Mouse (Mus musculus): ENCODE data around the gene Adamts9. TPM values are rescaled to one million over a fixed set of nuclear protein-coding genes. Genes with fewer than 3 reads are reported as not detected.

Gene Adamts9
- total RNA-seq, 2 experiments from 2014 or later = 11.7 to 19.0 TPM

GRCm38 (mm10) chr6:92872766-92873165 lies 70.5 kb downstream of the Adamts9 start:
- intact Hi-C loops (cut with DNase I; ENCODE audit: low total_unique reads) = no loop called here

GRCm38 (mm10) chr6:92871813-92872212 lies 71.5 kb downstream of the Adamts9 start:
- DNase-seq = no peak
- intact Hi-C loops (cut with DNase I; ENCODE audit: low total_unique reads) = no loop called here

More at GRCm38 (mm10) chr6:92872766-92873165, 70.5 kb downstream of the Adamts9 start:
- no peak for DNase-seq

GRCm38 (mm10) chr6:92869582-92870219 lies 73.6 kb downstream of the Adamts9 start:
- intact Hi-C loops (cut with DNase I; ENCODE audit: low total_unique reads) = no loop called here
- DNase-seq = peak; percentile 32

- peak; percentile 54 for DNase-seq
- intact Hi-C loops (cut with DNase I; ENCODE audit: low total_unique reads) = no loop called here
Measured at GRCm38 (mm10) chr6:92869089-92869581, 74.2 kb downstream of the Adamts9 start, which contains the start of gene Gm15737. Gene Gm15737, plus strand, starts transcription at chr6:92869357.

GRCm38 (mm10) chr6:92862599-92862998 lies 80.7 kb downstream of the Adamts9 start:
- no peak for DNase-seq
- intact Hi-C loops (cut with DNase I; ENCODE audit: low total_unique reads) = no loop called here

GRCm38 (mm10) chr6:92860285-92860912 lies 82.9 kb downstream of the Adamts9 start:
- intact Hi-C loops (cut with DNase I; ENCODE audit: low total_unique reads) = no loop called here
- DNase-seq = no peak

- intact Hi-C loops (cut with DNase I; ENCODE audit: low total_unique reads) = no loop called here
- no peak for DNase-seq
Measured at GRCm38 (mm10) chr6:92858721-92859510, 84.4 kb downstream of the Adamts9 start.

- intact Hi-C loops (cut with DNase I; ENCODE audit: low total_unique reads) = no loop called here
- no peak for DNase-seq
Measured at GRCm38 (mm10) chr6:92857761-92858160, 85.5 kb downstream of the Adamts9 start.

GRCm38 (mm10) chr6:92854873-92855272 lies 88.4 kb downstream of the Adamts9 start:
- no peak for DNase-seq
- intact Hi-C loops (cut with DNase I; ENCODE audit: low total_unique reads) = no loop called here

GRCm38 (mm10) chr6:92850250-92850649 lies 93.0 kb downstream of the Adamts9 start:
- intact Hi-C loops (cut with DNase I; ENCODE audit: low total_unique reads) = no loop called here
- DNase-seq = peak; percentile 74

- intact Hi-C loops (cut with DNase I; ENCODE audit: low total_unique reads) = no loop called here
- DNase-seq = no peak
Measured at GRCm38 (mm10) chr6:92849208-92849607, 94.1 kb downstream of the Adamts9 start.

GRCm38 (mm10) chr6:92846614-92847013 lies 96.7 kb downstream of the Adamts9 start:
- DNase-seq = no peak
- intact Hi-C loops (cut with DNase I; ENCODE audit: low total_unique reads) = no loop called here

GRCm38 (mm10) chr6:92845898-92846297 lies 97.4 kb downstream of the Adamts9 start:
- DNase-seq = no peak
- intact Hi-C loops (cut with DNase I; ENCODE audit: low total_unique reads) = no loop called here

- intact Hi-C loops (cut with DNase I; ENCODE audit: low total_unique reads) = no loop called here
- no peak for DNase-seq
Measured at GRCm38 (mm10) chr6:92843474-92843873, 99.8 kb downstream of the Adamts9 start.

GRCm38 (mm10) chr6:92842000-92842399 lies 101.3 kb downstream of the Adamts9 start:
- intact Hi-C loops (cut with DNase I; ENCODE audit: low total_unique reads) = no loop called here

GRCm38 (mm10) chr6:92831106-92831505 lies 112.2 kb downstream of the Adamts9 start:
- no peak for DNase-seq
- intact Hi-C loops (cut with DNase I; ENCODE audit: low total_unique reads) = no loop called here

More at GRCm38 (mm10) chr6:92842000-92842399, 101.3 kb downstream of the Adamts9 start:
- DNase-seq = no peak

- intact Hi-C loops (cut with DNase I; ENCODE audit: low total_unique reads) = no loop called here
- DNase-seq = no peak
Measured at GRCm38 (mm10) chr6:92829148-92829547, 114.1 kb downstream of the Adamts9 start.

GRCm38 (mm10) chr6:92827360-92827759 lies 115.9 kb downstream of the Adamts9 start:
- intact Hi-C loops (cut with DNase I; ENCODE audit: low total_unique reads) = no loop called here

GRCm38 (mm10) chr6:92826561-92826960 lies 116.7 kb downstream of the Adamts9 start:
- intact Hi-C loops (cut with DNase I; ENCODE audit: low total_unique reads) = no loop called here
- DNase-seq = no peak

More at GRCm38 (mm10) chr6:92827360-92827759, 115.9 kb downstream of the Adamts9 start:
- DNase-seq = no peak

GRCm38 (mm10) chr6:92823991-92824390 lies 119.3 kb downstream of the Adamts9 start:
- no peak for DNase-seq
- intact Hi-C loops (cut with DNase I; ENCODE audit: low total_unique reads) = no loop called here

All from gastrocnemius, postnatal 14 days (tissue).